Mouse (Mus musculus) MEL-GATA-1-ER (cell line): Measurements from ENCODE around the gene Pdzk1.

Source experiments
- DNase-seq: peaks from one replicate; pipeline ENCODE4 v3.0.0-alpha.2; 2012; ENCODE audit warnings: low read depth; ENCODE audit errors: extremely low read depth

Gene Pdzk1

GRCm38 (mm10) chr3:96881557-96881956 is 52.5 kb downstream of the Pdzk1 start:
- DNase-seq: no peak

- no peak for DNase-seq
Observed at GRCm38 (mm10) chr3:96882061-96882849, 53.2 kb downstream of the Pdzk1 start.

- no peak for DNase-seq
Observed at GRCm38 (mm10) chr3:96883690-96884089, 54.6 kb downstream of the Pdzk1 start.

- no peak for DNase-seq
Observed at GRCm38 (mm10) chr3:96902336-96902999, 73.4 kb downstream of the Pdzk1 start.

GRCm38 (mm10) chr3:96904393-96904792 is 75.3 kb downstream of the Pdzk1 start, which contains the start of gene Gja5:
Gja5 (plus strand) TSS chr3:96904693.
- no peak for DNase-seq

- DNase-seq: peak; percentile 96
Observed at GRCm38 (mm10) chr3:96904851-96905541, 75.9 kb downstream of the Pdzk1 start, which contains the start of gene Gpr89. Gpr89 (minus strand) TSS chr3:96905346.

GRCm38 (mm10) chr3:96905592-96905991 is 76.5 kb downstream of the Pdzk1 start:
- DNase-seq: no peak
